Mouse (Mus musculus) olfactory bulb, adult 2 months (tissue): ENCODE data around the gene Adamts17.

ENCODE experiments used
- CTCF ChIP-seq: fragments of 200-500 bp; IDR thresholded peaks from 2 replicates; pipeline ENCODE4 v1.5.1; 2012; ENCODE audit warnings: low read depth, mild to moderate bottlenecking, low read length, moderate library complexity; ENCODE audit not compliant: insufficient read depth
- POLR2A ChIP-seq: fragments of 200-500 bp; IDR thresholded peaks from 2 replicates; pipeline ENCODE4 v1.6.1; 2012; ENCODE audit warnings: mild to moderate bottlenecking, low read depth, low read length, moderate library complexity; ENCODE audit not compliant: insufficient read depth

DNA sequence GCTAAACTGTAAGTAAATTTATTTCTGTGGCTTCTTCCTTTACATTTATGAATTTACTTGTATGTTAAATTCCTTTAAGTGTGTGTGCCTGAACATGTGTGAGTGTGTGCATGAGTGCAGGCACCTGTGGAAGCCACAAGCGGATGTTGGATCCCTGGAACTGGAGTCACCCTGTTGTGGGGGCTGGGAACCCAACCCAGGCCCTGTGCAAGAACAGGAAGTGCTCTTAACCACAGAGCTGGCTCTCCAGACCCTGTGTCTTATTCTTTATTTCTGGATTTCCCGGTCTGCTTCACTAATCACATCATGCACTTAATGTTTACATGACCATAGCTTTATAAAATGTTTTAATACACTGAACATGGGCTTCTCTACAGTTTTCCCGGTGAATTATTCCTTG is 180.4 kb downstream of the Adamts17 start:
- TF ChIP-seq CTCF (no peak), POLR2A (no peak)
